Mouse (Mus musculus) hindbrain, embryonic 16.5 days (tissue): ENCODE data around the gene Ncmap. TPM values are rescaled to one million over a fixed set of nuclear protein-coding genes. Genes with fewer than 3 reads are reported as not detected.
A peak's percentile ranks its signal among the peaks of the same experiment; 100 is the strongest.

ENCODE experiments used
- ATAC-seq: fragments of 200-750 bp; cut with Nextera tagmentation; 2 replicates; pipeline ENCODE4 v1.8.0; 2017; ENCODE audit warnings: moderate TSS enrichment, moderate library complexity
- H3K27ac ChIP-seq: fragments of 300-500 bp; sonication (generic); 2 replicates; pipeline ENCODE4 v1.5.1; 2014; ENCODE audit warnings: low read depth, mild to moderate bottlenecking, control low read depth, low read length, moderate library complexity
- H3K27me3 ChIP-seq: fragments of 300-500 bp; sonication (generic); replicated peaks from 2 replicates; pipeline ENCODE4 v1.6.1; 2014; ENCODE audit warnings: low read length; ENCODE audit not compliant: control insufficient read depth, insufficient read depth
- H3K36me3 ChIP-seq: fragments of 300-500 bp; sonication (generic); 2 replicates; pipeline ENCODE4 v1.6.1; 2014; ENCODE audit warnings: mild to moderate bottlenecking, low read length, moderate library complexity, mixed read lengths; ENCODE audit not compliant: control insufficient read depth, insufficient read depth
- H3K4me1 ChIP-seq: fragments of 300-500 bp; sonication (generic); 2 replicates; pipeline ENCODE4 v1.6.1; 2014; ENCODE audit warnings: low read depth, low read length; ENCODE audit not compliant: control insufficient read depth, insufficient read depth
- H3K4me2 ChIP-seq: fragments of 300-500 bp; sonication (generic); 2 replicates; pipeline ENCODE4 v1.6.1; 2014; ENCODE audit warnings: mild to moderate bottlenecking, low read length, control low read depth, moderate library complexity
- H3K4me3 ChIP-seq: fragments of 300-500 bp; sonication (generic); 2 replicates; pipeline ENCODE4 v1.5.1; 2014; ENCODE audit warnings: mild to moderate bottlenecking, low read length, control low read depth, moderate library complexity
- H3K9ac ChIP-seq: fragments of 300-500 bp; sonication (generic); 2 replicates; pipeline ENCODE4 v1.6.1; 2014; ENCODE audit warnings: low read depth, mild to moderate bottlenecking, control low read depth, low read length, moderate library complexity
- H3K9me3 ChIP-seq: fragments of 300-500 bp; sonication (generic); 2 replicates; pipeline ENCODE4 v1.6.1; 2014; ENCODE audit warnings: mild to moderate bottlenecking, low read length, moderate library complexity; ENCODE audit not compliant: control insufficient read depth
- WGBS: fragments of 180-500 bp; shearing (Covaris S2); extraction: QIAGEN DNeasy Blood & Tissue Kit; methylation state at CpG from one replicate; pipeline ENCODE4 v1.1.7; 2014; 5-methylcytosine and 5-hydroxymethylcytosine counted together
- microRNA counts: library from miRNA; unstranded; fragments of <30 nt; microRNA quantifications from one replicate; lab custom pipeline; 2016
- microRNA-seq: library from miRNA; unstranded; fragments of <30 nt; microRNA quantifications from one replicate; pipeline ENCODE4, GENCODE M21; 2017
- polyA plus RNA-seq: library from polyadenylated mRNA; unstranded; fragments of >200 nt; fragmentation: Nextera tagmentation; extraction: Ambion mirVana; gene quantifications from 2 replicates; pipeline ENCODE4 v1.2.1, GENCODE M21; 2015

Gene Ncmap
- polyA plus RNA-seq, 1 experiment from 2014 or later: 1.0 TPM

GRCm38 (mm10) chr4:135337376-135337942 is 60.6 kb downstream of the Ncmap start:
- no peaks in the 10 kb centered on the region for H3K9me3 ChIP-seq
- no peak overlapping the region for H3K4me3 ChIP-seq
- ATAC-seq: no peak
- H3K27me3 ChIP-seq: no peaks in the 10 kb centered on the region
- H3K4me2 ChIP-seq: no peak overlapping the region
- 78% methylated on average over 14 of the region's 14 CpGs for WGBS
- no peak overlapping the region for H3K9ac ChIP-seq
- no peaks in the 10 kb centered on the region for H3K4me1 ChIP-seq
- no peak overlapping the region for H3K27ac ChIP-seq
- peaks cover 68% of the 10 kb centered on the region for H3K36me3 ChIP-seq

DNA sequence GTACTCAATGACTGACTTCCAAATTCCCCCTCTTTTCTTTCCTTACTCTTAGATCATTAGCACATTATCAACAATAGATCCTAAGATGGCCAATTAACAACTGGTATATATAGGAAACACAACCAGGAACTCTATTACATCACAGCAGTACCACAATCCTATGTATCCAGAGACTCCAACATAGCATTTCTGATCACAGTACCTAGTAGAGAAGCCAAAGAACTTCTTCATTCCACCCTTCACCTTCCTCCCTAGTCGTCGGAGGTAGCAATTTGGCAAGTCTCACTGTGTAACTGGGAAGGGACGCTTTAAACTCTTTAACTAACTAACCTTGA is 62.0 kb downstream of the Ncmap start:
- WGBS: 92% methylated on average over 3 of the region's 3 CpGs
- Histone ChIP-seq H3K4me3 (no peak overlapping the region), H3K4me2 (no peak overlapping the region), H3K36me3 (peaks cover 68% of the 10 kb centered on the region), H3K9me3 (no peaks in the 10 kb centered on the region), H3K4me1 (no peaks in the 10 kb centered on the region), H3K9ac (no peak overlapping the region), H3K27ac (no peak overlapping the region), H3K27me3 (no peaks in the 10 kb centered on the region)
- ATAC-seq: no peak

DNA sequence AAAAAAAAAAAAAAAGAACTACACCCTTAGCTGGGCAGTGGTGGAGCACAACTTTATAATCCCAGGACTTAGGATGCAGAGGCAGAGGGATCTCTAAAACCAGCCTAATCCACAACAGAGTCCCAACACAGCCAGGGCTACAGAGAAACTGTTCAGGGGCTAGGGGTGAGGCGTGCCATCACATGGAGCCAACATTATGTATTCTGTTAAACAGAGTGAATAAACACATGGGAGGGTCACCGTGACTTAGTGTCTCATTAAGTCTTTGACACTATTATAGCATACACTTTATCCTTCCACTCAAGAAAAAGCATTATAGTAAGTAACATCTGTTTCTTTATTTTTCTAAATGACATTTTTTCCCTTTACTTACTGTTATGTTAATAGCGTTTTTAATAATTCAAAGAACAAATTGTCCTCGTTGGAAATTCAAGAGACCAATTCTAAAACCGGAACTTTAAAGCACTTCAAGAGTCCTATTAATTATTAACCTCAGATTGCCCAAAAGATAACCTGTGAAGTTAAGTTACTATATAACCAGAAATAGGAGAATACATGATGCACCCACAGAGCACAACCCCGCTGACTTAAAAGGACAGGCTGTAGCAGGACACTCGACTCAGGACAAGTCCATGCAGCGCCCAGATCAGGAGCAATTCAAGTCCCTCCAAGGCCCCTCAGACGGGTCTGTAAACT is 62.6 kb downstream of the Ncmap start:
- H3K27ac ChIP-seq: no peak overlapping the region
- H3K9me3 ChIP-seq: no peaks in the 10 kb centered on the region
- 80% methylated on average over 9 of the region's 9 CpGs for WGBS
- H3K36me3 ChIP-seq: peaks cover 67% of the 10 kb centered on the region
- H3K4me3 ChIP-seq: no peak overlapping the region
- H3K27me3 ChIP-seq: no peaks in the 10 kb centered on the region
- ATAC-seq: no peak
- no peaks in the 10 kb centered on the region for H3K4me1 ChIP-seq
- H3K9ac ChIP-seq: no peak overlapping the region
- H3K4me2 ChIP-seq: no peak overlapping the region

DNA sequence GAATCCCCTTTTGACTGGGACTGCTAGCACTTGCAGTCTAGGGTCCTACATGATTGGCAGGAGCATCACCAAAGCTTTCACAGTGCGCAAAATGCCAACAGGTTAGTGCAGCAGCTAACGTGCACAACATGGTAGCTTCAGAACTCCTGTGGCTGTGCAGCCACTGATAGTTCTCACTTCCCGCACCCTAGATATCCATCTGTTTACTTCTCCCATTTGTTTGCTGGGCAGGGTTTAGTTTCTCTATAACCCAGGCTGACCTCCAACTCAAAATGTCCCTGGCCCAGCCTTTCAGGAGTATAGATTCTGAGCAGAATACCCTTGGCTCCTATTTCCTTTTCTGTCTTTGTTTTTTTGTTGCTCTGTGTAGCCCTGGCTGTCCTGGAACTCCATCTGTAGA is 71.6 kb downstream of the Ncmap start:
- Histone ChIP-seq H3K9ac (no peak overlapping the region), H3K27ac (no peak overlapping the region), H3K27me3 (no peaks in the 10 kb centered on the region), H3K9me3 (no peaks in the 10 kb centered on the region), H3K4me1 (no peaks in the 10 kb centered on the region), H3K4me2 (no peak overlapping the region), H3K36me3 (peaks cover 56% of the 10 kb centered on the region), H3K4me3 (no peak overlapping the region)
- no peak for ATAC-seq
- WGBS: 90% methylated on average over 3 of the region's 3 CpGs

DNA sequence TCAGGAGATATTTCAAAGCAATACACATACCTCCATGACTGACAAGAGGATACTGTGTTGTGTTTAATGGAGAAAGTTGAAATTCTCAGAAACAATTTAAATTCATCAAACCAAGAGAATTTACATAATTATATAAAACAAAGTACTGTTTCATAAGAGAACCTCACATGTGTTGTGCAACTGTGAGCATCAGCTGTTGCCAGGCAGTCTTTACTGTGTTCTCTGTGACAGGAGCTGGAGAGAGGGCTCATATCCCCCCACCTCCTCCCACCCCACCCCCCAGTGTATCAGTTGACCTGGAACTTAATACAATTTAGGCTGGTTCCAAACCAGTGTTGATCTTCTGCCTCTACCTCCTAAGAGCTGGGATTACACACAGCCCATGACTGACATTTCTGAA is 72.0 kb downstream of the Ncmap start:
- Histone ChIP-seq H3K27ac (no peak overlapping the region), H3K4me2 (no peak overlapping the region), H3K27me3 (no peaks in the 10 kb centered on the region), H3K9me3 (no peaks in the 10 kb centered on the region), H3K4me1 (no peaks in the 10 kb centered on the region), H3K4me3 (no peak overlapping the region), H3K36me3 (peaks cover 55% of the 10 kb centered on the region), H3K9ac (no peak overlapping the region)
- no peak for ATAC-seq

DNA sequence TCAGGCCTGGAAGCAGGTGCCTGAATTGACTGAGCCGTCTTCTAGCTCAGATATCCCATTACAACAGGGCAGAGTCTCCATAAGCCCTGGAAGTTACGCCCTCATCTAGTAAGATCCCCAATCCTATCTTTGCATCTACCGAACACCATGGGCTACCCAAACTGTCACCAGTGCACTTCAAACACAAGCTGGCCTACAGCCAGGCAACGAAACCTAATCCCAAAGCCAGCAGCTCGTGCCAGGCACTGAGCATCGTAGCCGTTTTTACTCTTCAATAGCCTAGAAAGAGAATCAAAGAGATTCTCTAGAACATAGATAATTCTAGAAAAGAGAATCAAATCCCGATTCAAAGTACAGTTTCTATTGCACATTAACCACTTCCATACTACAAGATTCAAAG is 75.0 kb downstream of the Ncmap start:
- H3K36me3 ChIP-seq: peaks cover 62% of the 10 kb centered on the region
- H3K4me2 ChIP-seq: no peak overlapping the region
- H3K27ac ChIP-seq: no peak overlapping the region
- no peak for ATAC-seq
- 85% methylated on average over 8 of the region's 8 CpGs for WGBS
- no peak overlapping the region for H3K4me3 ChIP-seq
- H3K9me3 ChIP-seq: no peaks in the 10 kb centered on the region
- no peaks in the 10 kb centered on the region for H3K4me1 ChIP-seq
- H3K27me3 ChIP-seq: no peaks in the 10 kb centered on the region
- no peak overlapping the region for H3K9ac ChIP-seq

MicroRNA genes within 50 kb of the gene (microRNA counts, 519-probe panel; counts per million panel counts)
- 2,021 counts per million, percentile 29 among the panel's probes with 10 or more counts for microRNA mmu-miR-700 (lab: Ali Mortazavi, UCI)

Small RNA genes within 50 kb of the gene (microRNA-seq; reads per million reads assigned to microRNA genes)
- 350 reads per million, percentile 66 among the genes with 10 or more reads in this experiment for gene Mir700

Other genes with a start within 250 kb of the Ncmap start
- 56.1 and 71.0 TPM in 2 replicates for gene Clic4, start 125.4 kb downstream of the Ncmap start, polyA plus RNA-seq
- gene Srrm1, start 44.9 kb downstream of the Ncmap start, polyA plus RNA-seq: 151 and 163 TPM in 2 replicates
- 52.8 and 54.1 TPM in 2 replicates for gene Rcan3, start 35.6 kb upstream of the Ncmap start, polyA plus RNA-seq
- 0.39 and 0.41 TPM in 2 replicates for gene Stpg1, start 96.6 kb upstream of the Ncmap start, polyA plus RNA-seq
- 6.8 and 10.7 TPM in 2 replicates for gene Nipal3, start 96.8 kb upstream of the Ncmap start, polyA plus RNA-seq
- gene Grhl3, start 175.4 kb upstream of the Ncmap start, polyA plus RNA-seq: 0.85 and 1.2 TPM in 2 replicates